Mouse (Mus musculus) liver, embryonic 13.5 days (tissue): Measurements from ENCODE around the gene Ube2c. TPM values are rescaled to one million over a fixed set of nuclear protein-coding genes. Genes with fewer than 3 reads are reported as not detected.

Experiments used
- ATAC-seq: fragments of 200-750 bp; cut with Nextera tagmentation; 2 replicates; pipeline ENCODE4 v1.8.0; 2017; ENCODE audit warnings: low read depth, mild to moderate bottlenecking, moderate number of reproducible peaks, moderate library complexity
- DNase-seq: peaks from one replicate; pipeline ENCODE4 v3.0.0; 2022
- H3K27ac ChIP-seq: fragments of 300-500 bp; sonication (generic); 2 replicates; pipeline ENCODE4 v1.5.1; 2015; ENCODE audit warnings: moderate library complexity, mild to moderate bottlenecking, inconsistent platforms
- H3K27me3 ChIP-seq: fragments of 300-500 bp; sonication (generic); 2 replicates; pipeline ENCODE4 v1.6.1; 2015; ENCODE audit warnings: mild to moderate bottlenecking, inconsistent platforms
- H3K36me3 ChIP-seq: fragments of 300-500 bp; sonication (generic); 2 replicates; pipeline ENCODE4 v1.6.1; 2015; ENCODE audit warnings: mild to moderate bottlenecking, inconsistent platforms
- H3K4me1 ChIP-seq: fragments of 300-500 bp; sonication (generic); replicated peaks from 2 replicates; pipeline ENCODE4 v1.6.1; 2015; ENCODE audit warnings: inconsistent platforms
- H3K4me2 ChIP-seq: fragments of 300-500 bp; sonication (generic); 2 replicates; pipeline ENCODE4 v1.6.1; 2015; ENCODE audit warnings: inconsistent platforms, mild to moderate bottlenecking, moderate library complexity
- H3K4me3 ChIP-seq: fragments of 300-500 bp; sonication (generic); replicated peaks from 2 replicates; pipeline ENCODE4 v1.5.1; 2015; ENCODE audit warnings: mild to moderate bottlenecking, inconsistent platforms
- H3K9ac ChIP-seq: fragments of 300-500 bp; sonication (generic); 2 replicates; pipeline ENCODE4 v1.6.1; 2015; ENCODE audit warnings: mild to moderate bottlenecking, inconsistent platforms
- H3K9me3 ChIP-seq: fragments of 300-500 bp; sonication (generic); replicated peaks from 2 replicates; pipeline ENCODE4 v1.6.1; 2016; ENCODE audit warnings: inconsistent platforms
- WGBS: fragments of 180-500 bp; shearing (Covaris S2); methylation state at CpG from one replicate; pipeline ENCODE4 v1.1.7; 2015; ENCODE audit not compliant: insufficient replicate concordance; 5-methylcytosine and 5-hydroxymethylcytosine counted together
- polyA plus RNA-seq: library from polyadenylated mRNA; unstranded; fragments of >200 nt; fragmentation: Nextera tagmentation; extraction: Ambion mirVana; gene quantifications from 2 replicates; pipeline ENCODE4 v1.2.1, GENCODE M21; 2015

Ube2c gene
- 762 and 764 TPM in 2 replicates for polyA plus RNA-seq

GRCm38 (mm10) chr2:164769258-164770037, at the start of gene Ube2c:
Ube2c (plus strand) TSS chr2:164769898.
- peak within 1 kb of the TSS; percentile 83 for H3K4me3 ChIP-seq
- WGBS: 2% methylated on average over 53 of the region's 53 CpGs
- peak within 1 kb of the TSS; percentile 78 for H3K4me2 ChIP-seq
- no peaks in the 10 kb centered on the region for H3K9me3 ChIP-seq
- DNase-seq (peak; percentile 99), ATAC-seq (peak; percentile 94)
- H3K9ac ChIP-seq: peak within 1 kb of the TSS; percentile 96
- H3K4me1 ChIP-seq: peaks cover 68% of the 10 kb centered on the region
- peak within 1 kb of the TSS; percentile 95 for H3K27ac ChIP-seq
- H3K36me3 ChIP-seq: peaks cover 71% of the 10 kb centered on the region
- H3K27me3 ChIP-seq: no peaks in the 10 kb centered on the region

- Histone ChIP-seq H3K9me3 (no peaks in the 10 kb centered on the region), H3K27ac (no peak overlapping the region), H3K4me3 (no peak overlapping the region), H3K27me3 (no peaks in the 10 kb centered on the region), H3K9ac (no peak overlapping the region), H3K4me2 (no peak overlapping the region), H3K4me1 (no peaks in the 10 kb centered on the region), H3K36me3 (no peaks in the 10 kb centered on the region)
- ATAC-seq: no peak
- no peak for DNase-seq
- WGBS: 49% methylated on average over 4 of the region's 4 CpGs
Measured at GRCm38 (mm10) chr2:164723276-164723675, 46.4 kb upstream of the Ube2c start.

GRCm38 (mm10) chr2:164725895-164726619, 43.6 kb upstream of the Ube2c start:
- peak; percentile 51; the same call in 1 of the 2 replicates for ATAC-seq
- H3K36me3 ChIP-seq: no peaks in the 10 kb centered on the region
- H3K27me3 ChIP-seq: no peaks in the 10 kb centered on the region
- H3K9me3 ChIP-seq: no peaks in the 10 kb centered on the region
- H3K4me2 ChIP-seq: no peak overlapping the region
- 14% methylated on average over 6 of the region's 6 CpGs for WGBS
- no peaks in the 10 kb centered on the region for H3K4me1 ChIP-seq
- H3K4me3 ChIP-seq: no peak overlapping the region
- no peak overlapping the region for H3K27ac ChIP-seq
- no peak overlapping the region for H3K9ac ChIP-seq
- peak; percentile 28 for DNase-seq

- WGBS: 65% methylated on average over 5 of the region's 5 CpGs
- Histone ChIP-seq H3K27ac (no peak overlapping the region), H3K4me2 (no peak overlapping the region), H3K4me1 (no peaks in the 10 kb centered on the region), H3K9me3 (no peaks in the 10 kb centered on the region), H3K36me3 (no peaks in the 10 kb centered on the region), H3K9ac (no peak overlapping the region), H3K4me3 (no peak overlapping the region), H3K27me3 (no peaks in the 10 kb centered on the region)
- no peak for DNase-seq
- no peak for ATAC-seq
Measured at GRCm38 (mm10) chr2:164731719-164732118, 38.0 kb upstream of the Ube2c start.

GRCm38 (mm10) chr2:164733259-164733658, 36.4 kb upstream of the Ube2c start:
- Histone ChIP-seq H3K36me3 (no peaks in the 10 kb centered on the region), H3K27ac (no peak overlapping the region), H3K4me1 (no peaks in the 10 kb centered on the region), H3K9ac (no peak overlapping the region), H3K4me2 (no peak overlapping the region), H3K4me3 (no peak overlapping the region), H3K27me3 (0 out of 2 replicates have a peak, but pooled peaks cover 3% of the 10 kb centered on the region), H3K9me3 (no peaks in the 10 kb centered on the region)
- WGBS: 68% methylated on average over 2 of the region's 2 CpGs
- ATAC-seq (no peak), DNase-seq (no peak)

- no peak for DNase-seq
- H3K36me3 ChIP-seq: no peaks in the 10 kb centered on the region
- no peak overlapping the region for H3K4me3 ChIP-seq
- H3K27ac ChIP-seq: no peak overlapping the region
- H3K4me2 ChIP-seq: no peak overlapping the region
- H3K27me3 ChIP-seq: peaks cover 10% of the 10 kb centered on the region; the same call in 1 of the 2 replicates
- H3K4me1 ChIP-seq: no peaks in the 10 kb centered on the region
- WGBS: 65% methylated on average over 5 of the region's 5 CpGs
- no peaks in the 10 kb centered on the region for H3K9me3 ChIP-seq
- no peak for ATAC-seq
- no peak overlapping the region for H3K9ac ChIP-seq
Measured at GRCm38 (mm10) chr2:164734839-164735238, 34.9 kb upstream of the Ube2c start.

GRCm38 (mm10) chr2:164735446-164735845, 34.3 kb upstream of the Ube2c start:
- no peak overlapping the region for H3K9ac ChIP-seq
- no peak for DNase-seq
- no peak for ATAC-seq
- no peaks in the 10 kb centered on the region for H3K36me3 ChIP-seq
- no peaks in the 10 kb centered on the region for H3K4me1 ChIP-seq
- H3K4me2 ChIP-seq: no peak overlapping the region
- WGBS: 66% methylated on average over 5 of the region's 5 CpGs
- H3K27me3 ChIP-seq: peaks cover 14% of the 10 kb centered on the region; the same call in 1 of the 2 replicates
- H3K9me3 ChIP-seq: no peaks in the 10 kb centered on the region
- H3K27ac ChIP-seq: no peak overlapping the region
- no peak overlapping the region for H3K4me3 ChIP-seq

GRCm38 (mm10) chr2:164737377-164738090, 32.2 kb upstream of the Ube2c start:
- H3K9me3 ChIP-seq: no peaks in the 10 kb centered on the region
- no peak overlapping the region for H3K27ac ChIP-seq
- no peaks in the 10 kb centered on the region for H3K4me1 ChIP-seq
- WGBS: 49% methylated on average over 3 of the region's 3 CpGs
- ATAC-seq (no peak), DNase-seq (no peak)
- no peak overlapping the region for H3K9ac ChIP-seq
- no peak overlapping the region for H3K4me3 ChIP-seq
- no peaks in the 10 kb centered on the region for H3K36me3 ChIP-seq
- H3K27me3 ChIP-seq: peaks cover 24% of the 10 kb centered on the region; the same call in 1 of the 2 replicates
- H3K4me2 ChIP-seq: no peak overlapping the region

- DNase-seq (no peak), ATAC-seq (no peak)
- H3K4me2 ChIP-seq: no peak overlapping the region
- no peaks in the 10 kb centered on the region for H3K36me3 ChIP-seq
- no peak overlapping the region for H3K4me3 ChIP-seq
- WGBS: 52% methylated on average over 7 of the region's 7 CpGs
- no peak overlapping the region for H3K27ac ChIP-seq
- peaks cover 14% of the 10 kb centered on the region for H3K4me1 ChIP-seq
- H3K9me3 ChIP-seq: no peaks in the 10 kb centered on the region
- no peak overlapping the region for H3K9ac ChIP-seq
- peaks cover 39% of the 10 kb centered on the region; the same call in 1 of the 2 replicates for H3K27me3 ChIP-seq
Measured at GRCm38 (mm10) chr2:164739876-164740275, 29.8 kb upstream of the Ube2c start.

GRCm38 (mm10) chr2:164744987-164745386, 24.7 kb upstream of the Ube2c start:
- H3K36me3 ChIP-seq: peaks cover 28% of the 10 kb centered on the region
- DNase-seq: no peak
- H3K4me3 ChIP-seq: peak overlapping the region; percentile 91
- 0 out of 2 replicates have a peak, but pooled peaks cover 28% of the 10 kb centered on the region for H3K27me3 ChIP-seq
- H3K9ac ChIP-seq: peak overlapping the region; percentile 97
- H3K9me3 ChIP-seq: no peaks in the 10 kb centered on the region
- H3K27ac ChIP-seq: peak overlapping the region; percentile 89
- peaks cover 51% of the 10 kb centered on the region for H3K4me1 ChIP-seq
- peak overlapping the region; percentile 93 for H3K4me2 ChIP-seq
- no peak for ATAC-seq
- 48% methylated on average over 13 of the region's 13 CpGs for WGBS
